Mouse (Mus musculus) heart, embryonic 12.5 days (tissue): ENCODE measurements around the gene Sh3pxd2a. TPM values are rescaled to one million over a fixed set of nuclear protein-coding genes. Genes with fewer than 3 reads are reported as not detected.

Source experiments
- ATAC-seq: fragments of 200-750 bp; cut with Nextera tagmentation; 2 replicates; pipeline ENCODE4 v1.8.0; 2017; ENCODE audit warnings: moderate TSS enrichment, moderate library complexity; ENCODE audit not compliant: insufficient number of reproducible peaks, low FRiP score
- H3K27ac ChIP-seq: fragments of 300-500 bp; sonication (generic); 2 replicates; pipeline ENCODE4 v1.5.1; 2016; ENCODE audit warnings: mild to moderate bottlenecking, moderate library complexity; ENCODE audit not compliant: poor library complexity, severe bottlenecking
- H3K27me3 ChIP-seq: fragments of 300-500 bp; sonication (generic); replicated peaks from 2 replicates; pipeline ENCODE4 v1.6.1; 2016; ENCODE audit warnings: mild to moderate bottlenecking, moderate library complexity
- H3K36me3 ChIP-seq: fragments of 300-500 bp; sonication (generic); 2 replicates; pipeline ENCODE4 v1.6.1; 2016; ENCODE audit warnings: mild to moderate bottlenecking, moderate library complexity
- H3K4me1 ChIP-seq: fragments of 300-500 bp; sonication (generic); replicated peaks from 2 replicates; pipeline ENCODE4 v1.6.1; 2016; ENCODE audit warnings: mild to moderate bottlenecking
- H3K4me2 ChIP-seq: fragments of 300-500 bp; sonication (generic); 2 replicates; pipeline ENCODE4 v1.6.1; 2016; ENCODE audit warnings: mild to moderate bottlenecking, moderate library complexity
- H3K4me3 ChIP-seq: fragments of 300-500 bp; sonication (generic); 2 replicates; pipeline ENCODE4 v1.5.1; 2016; ENCODE audit warnings: mild to moderate bottlenecking
- H3K9ac ChIP-seq: fragments of 300-500 bp; sonication (generic); 2 replicates; pipeline ENCODE4 v1.6.1; 2016; ENCODE audit warnings: mild to moderate bottlenecking, moderate library complexity
- H3K9me3 ChIP-seq: fragments of 300-500 bp; sonication (generic); replicated peaks from 2 replicates; pipeline ENCODE4 v1.6.1; 2016; ENCODE audit warnings: mild to moderate bottlenecking, moderate library complexity
- WGBS: fragments of 180-500 bp; shearing (Covaris S2); methylation state at CpG from one replicate; pipeline ENCODE4 v1.1.7; 2016; 5-methylcytosine and 5-hydroxymethylcytosine counted together
- polyA plus RNA-seq: library from polyadenylated mRNA; unstranded; fragments of >200 nt; fragmentation: Nextera tagmentation; extraction: Ambion mirVana; gene quantifications from 2 replicates; pipeline ENCODE4 v1.2.1, GENCODE M21; 2016

The Sh3pxd2a gene
- polyA plus RNA-seq, 1 experiment from 2014 or later, result 6.2 TPM

DNA sequence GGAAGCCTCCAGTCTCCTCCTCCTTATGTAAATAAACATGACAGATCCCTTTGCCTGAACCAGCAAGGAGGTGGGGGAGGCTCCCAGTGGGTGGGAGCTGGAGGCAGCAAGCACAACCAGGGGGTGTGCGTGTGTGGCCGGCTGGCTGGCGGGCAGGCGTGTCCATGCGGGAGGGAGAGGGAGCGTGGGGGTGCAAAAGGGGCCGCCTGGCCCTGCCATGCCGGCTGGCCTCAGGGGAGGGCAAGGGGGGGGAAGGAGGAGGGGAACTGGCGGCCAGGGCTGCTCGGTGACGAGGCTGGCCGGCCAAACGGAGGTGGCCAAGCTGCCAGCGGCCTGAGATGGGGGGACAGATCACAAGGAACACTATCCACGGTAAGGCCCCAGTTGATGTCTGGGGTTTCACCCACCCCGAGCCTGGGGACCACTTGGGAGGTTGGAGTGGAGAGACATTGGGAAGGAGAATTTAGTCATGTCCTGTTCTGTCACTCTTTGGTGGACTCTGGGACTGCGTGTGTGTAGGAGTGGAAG lies 235.4 kb downstream of the Sh3pxd2a start:
- peak; percentile 69 for ATAC-seq
- Histone ChIP-seq H3K4me2 (peak overlapping the region; percentile 85), H3K4me1 (peaks cover 16% of the 10 kb centered on the region), H3K27ac (no peak overlapping the region), H3K36me3 (no peaks in the 10 kb centered on the region), H3K4me3 (peak overlapping the region; percentile 41), H3K9me3 (no peaks in the 10 kb centered on the region), H3K27me3 (no peaks in the 10 kb centered on the region), H3K9ac (peak overlapping the region; percentile 68)
- 2% methylated on average over 17 of the region's 17 CpGs for WGBS

DNA sequence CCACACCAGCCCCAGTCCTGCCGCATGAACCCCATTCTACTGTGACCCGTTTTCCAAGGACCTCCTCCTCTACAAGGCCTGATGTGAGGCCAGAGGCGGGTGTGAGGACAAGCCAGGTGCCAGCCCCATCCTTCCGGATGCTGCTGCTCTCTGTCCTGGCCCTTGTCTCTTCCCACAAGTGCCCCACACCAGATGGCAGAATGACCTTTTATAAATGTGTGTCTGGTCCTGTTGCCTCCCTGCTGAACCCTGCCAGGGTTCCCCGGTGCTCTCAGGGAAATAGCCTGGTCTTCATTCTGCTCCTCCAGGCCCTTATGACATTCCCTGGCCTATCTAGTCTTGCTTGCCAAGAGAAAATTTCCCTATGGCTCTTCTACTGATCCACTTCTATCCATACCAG lies 238.4 kb downstream of the Sh3pxd2a start:
- WGBS, result 78% methylated on average over 5 of the region's 5 CpGs
- Histone ChIP-seq H3K4me2 (no peak overlapping the region), H3K36me3 (no peaks in the 10 kb centered on the region), H3K27ac (no peak overlapping the region), H3K4me1 (peaks cover 27% of the 10 kb centered on the region), H3K4me3 (no peak overlapping the region), H3K9ac (no peak overlapping the region), H3K27me3 (no peaks in the 10 kb centered on the region), H3K9me3 (no peaks in the 10 kb centered on the region)
- no peak for ATAC-seq

DNA sequence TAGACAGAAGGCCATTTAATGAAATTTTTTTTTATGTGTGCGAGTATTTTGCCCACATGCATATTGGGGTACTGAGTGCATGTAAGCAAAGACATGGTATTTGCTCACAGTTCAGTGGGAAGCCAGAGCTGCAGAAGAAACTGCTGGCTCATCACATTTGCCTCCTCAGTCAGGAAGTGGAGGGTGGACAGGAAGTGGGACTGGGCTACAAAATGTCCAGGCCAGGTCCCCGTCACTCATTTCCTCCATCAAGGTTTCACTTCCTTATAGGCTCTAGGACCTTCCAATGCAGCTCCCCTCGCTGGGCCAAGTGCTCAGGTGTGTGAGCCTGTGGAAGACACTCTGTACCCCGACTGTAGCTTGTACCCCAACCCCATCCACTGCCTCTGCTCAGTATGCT lies 239.5 kb downstream of the Sh3pxd2a start:
- Histone ChIP-seq H3K27ac (no peak overlapping the region), H3K4me1 (peaks cover 27% of the 10 kb centered on the region), H3K9me3 (no peaks in the 10 kb centered on the region), H3K9ac (no peak overlapping the region), H3K36me3 (no peaks in the 10 kb centered on the region), H3K27me3 (no peaks in the 10 kb centered on the region), H3K4me2 (no peak overlapping the region), H3K4me3 (no peak overlapping the region)
- WGBS, result 75% methylated on average over 4 of the region's 4 CpGs
- ATAC-seq, result no peak

DNA sequence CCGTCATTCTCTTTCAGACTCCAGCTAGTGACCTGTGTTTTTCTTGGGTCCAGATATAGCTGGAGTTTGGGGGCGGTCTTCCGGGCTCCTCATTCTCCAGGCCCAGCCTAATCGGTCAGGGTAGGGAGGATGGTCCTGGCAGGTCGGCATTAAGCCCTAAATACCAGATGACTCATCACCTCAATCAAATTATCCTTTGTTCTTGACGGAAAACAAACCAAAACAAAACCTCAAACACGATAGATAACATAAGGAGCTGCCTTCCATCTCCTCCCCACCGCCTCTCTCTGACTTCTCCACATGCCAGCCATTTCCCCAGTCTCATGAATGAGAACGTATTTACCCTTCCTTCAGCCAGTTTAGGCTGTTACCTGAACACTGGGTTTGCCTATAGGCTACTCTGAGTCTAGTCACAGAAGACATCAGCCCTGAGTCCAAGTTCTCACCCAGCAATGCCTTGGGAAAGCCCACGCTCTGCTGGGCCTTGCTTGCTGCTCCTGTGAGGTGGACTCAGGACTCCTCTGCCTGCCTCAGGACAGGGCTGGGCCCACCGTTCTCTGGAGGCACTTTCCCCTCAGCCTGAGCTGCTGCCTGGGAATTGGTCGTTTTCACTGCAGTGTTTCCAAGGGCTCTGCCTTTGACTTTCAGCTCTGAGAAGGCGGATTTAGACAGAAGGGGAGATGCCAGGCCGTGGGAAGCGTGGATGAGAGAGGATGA lies 241.2 kb downstream of the Sh3pxd2a start:
- Histone ChIP-seq H3K27me3 (no peaks in the 10 kb centered on the region), H3K9ac (no peak overlapping the region), H3K9me3 (no peaks in the 10 kb centered on the region), H3K4me2 (no peak overlapping the region), H3K36me3 (no peaks in the 10 kb centered on the region), H3K4me3 (no peak overlapping the region), H3K4me1 (peaks cover 20% of the 10 kb centered on the region; the same call in 1 of the 2 replicates), H3K27ac (no peak overlapping the region)
- WGBS, result 42% methylated on average over 15 of the region's 15 CpGs
- ATAC-seq, result no peak

DNA sequence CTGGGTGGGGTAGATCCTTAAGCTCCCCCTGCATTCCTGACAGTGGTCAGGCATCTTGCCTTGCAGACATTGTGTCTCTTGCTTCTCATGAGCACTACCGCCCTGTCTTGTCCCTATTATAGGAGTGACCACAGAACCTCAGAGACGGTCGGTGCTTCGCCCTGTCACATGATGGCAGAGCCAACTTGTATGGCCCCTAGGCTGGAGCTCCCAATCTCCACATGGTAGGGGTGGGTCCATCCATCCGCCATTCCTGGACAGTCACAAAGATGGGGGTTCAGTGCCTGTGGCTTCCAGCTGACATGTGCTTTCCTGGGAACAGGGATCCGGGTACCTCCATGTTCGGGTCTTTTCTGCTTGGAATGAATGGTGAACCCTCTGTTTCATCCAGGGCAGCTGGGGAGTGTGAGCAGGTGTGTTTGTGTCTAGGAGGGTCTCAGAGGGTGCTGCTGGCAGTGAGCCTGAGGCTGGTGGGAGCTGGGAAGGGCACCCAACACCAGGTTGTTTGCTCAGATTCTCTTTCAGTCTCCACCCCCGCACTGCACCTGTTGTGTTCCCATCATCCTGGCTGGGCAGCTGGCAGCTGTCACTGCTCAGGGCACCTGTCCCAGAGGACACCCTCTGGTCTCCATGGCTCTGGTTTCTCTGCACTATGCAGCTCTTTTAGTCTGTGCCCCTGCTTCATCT lies 241.9 kb downstream of the Sh3pxd2a start:
- 89% methylated on average over 8 of the region's 8 CpGs for WGBS
- Histone ChIP-seq H3K4me1 (peaks cover 20% of the 10 kb centered on the region; the same call in 1 of the 2 replicates), H3K9ac (no peak overlapping the region), H3K9me3 (no peaks in the 10 kb centered on the region), H3K4me2 (no peak overlapping the region), H3K27ac (no peak overlapping the region), H3K36me3 (no peaks in the 10 kb centered on the region), H3K27me3 (no peaks in the 10 kb centered on the region), H3K4me3 (no peak overlapping the region)
- no peak for ATAC-seq

DNA sequence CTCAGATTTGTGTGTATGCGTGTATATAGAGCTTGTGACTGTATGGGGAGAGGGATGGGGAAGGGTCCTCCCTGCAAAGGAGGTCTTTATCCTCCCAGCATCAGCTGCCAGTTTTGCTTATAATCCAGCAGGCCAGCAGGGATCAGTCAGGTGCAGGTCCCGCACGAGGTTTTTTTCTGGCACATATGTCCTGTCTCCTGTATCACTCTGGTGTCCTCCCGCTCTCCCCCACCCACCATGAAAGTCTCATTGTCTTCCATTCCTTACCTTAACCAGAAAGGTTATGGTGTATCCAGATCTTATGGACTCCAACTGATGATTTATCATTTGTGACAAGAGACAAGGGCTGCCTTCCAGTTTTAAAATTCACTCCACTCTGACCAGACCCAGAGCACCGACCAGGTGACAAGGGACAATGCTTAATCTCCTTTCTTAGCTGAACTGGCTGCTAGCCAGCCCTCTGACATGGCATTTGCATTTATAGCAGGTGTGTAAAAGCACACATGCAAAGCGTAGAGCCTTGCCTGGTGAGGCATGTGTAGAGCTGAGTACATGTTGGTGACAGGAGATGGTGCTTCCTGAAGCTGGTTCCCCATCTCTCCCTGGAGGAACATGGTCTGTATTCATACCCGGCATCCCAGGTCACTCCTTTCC lies 242.6 kb downstream of the Sh3pxd2a start:
- no peaks in the 10 kb centered on the region for H3K36me3 ChIP-seq
- no peak overlapping the region for H3K4me2 ChIP-seq
- H3K27ac ChIP-seq, result no peak overlapping the region
- peaks cover 20% of the 10 kb centered on the region; the same call in 1 of the 2 replicates for H3K4me1 ChIP-seq
- ATAC-seq, result no peak
- 71% methylated on average over 7 of the region's 7 CpGs for WGBS
- H3K9me3 ChIP-seq, result no peaks in the 10 kb centered on the region
- H3K4me3 ChIP-seq, result no peak overlapping the region
- H3K9ac ChIP-seq, result no peak overlapping the region
- H3K27me3 ChIP-seq, result no peaks in the 10 kb centered on the region

DNA sequence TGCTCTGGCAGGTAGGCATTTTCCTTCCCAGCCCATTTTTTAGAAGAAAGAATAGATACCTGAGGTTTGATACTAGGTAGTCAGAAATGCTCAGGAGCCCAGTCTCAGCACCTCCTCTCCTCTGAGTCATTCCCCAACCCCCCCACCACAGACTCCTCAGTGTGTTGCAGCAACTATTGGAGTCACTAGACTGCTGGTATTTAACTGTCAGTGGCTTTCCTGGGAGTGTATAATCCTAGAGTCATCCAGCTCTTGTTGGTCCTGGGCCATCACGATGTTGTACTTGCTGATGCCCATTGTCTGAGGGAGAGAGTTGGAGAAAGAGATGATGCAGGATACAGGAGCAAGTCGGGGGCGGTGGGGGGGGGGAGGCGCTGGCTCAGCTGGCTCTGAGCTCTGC lies 243.2 kb downstream of the Sh3pxd2a start:
- H3K4me2 ChIP-seq, result no peak overlapping the region
- no peaks in the 10 kb centered on the region for H3K27me3 ChIP-seq
- no peak overlapping the region for H3K4me3 ChIP-seq
- no peak for ATAC-seq
- no peaks in the 10 kb centered on the region for H3K9me3 ChIP-seq
- no peaks in the 10 kb centered on the region for H3K36me3 ChIP-seq
- peaks cover 20% of the 10 kb centered on the region; the same call in 1 of the 2 replicates for H3K4me1 ChIP-seq
- no peak overlapping the region for H3K9ac ChIP-seq
- WGBS, result 75% methylated on average over 4 of the region's 4 CpGs
- H3K27ac ChIP-seq, result no peak overlapping the region

DNA sequence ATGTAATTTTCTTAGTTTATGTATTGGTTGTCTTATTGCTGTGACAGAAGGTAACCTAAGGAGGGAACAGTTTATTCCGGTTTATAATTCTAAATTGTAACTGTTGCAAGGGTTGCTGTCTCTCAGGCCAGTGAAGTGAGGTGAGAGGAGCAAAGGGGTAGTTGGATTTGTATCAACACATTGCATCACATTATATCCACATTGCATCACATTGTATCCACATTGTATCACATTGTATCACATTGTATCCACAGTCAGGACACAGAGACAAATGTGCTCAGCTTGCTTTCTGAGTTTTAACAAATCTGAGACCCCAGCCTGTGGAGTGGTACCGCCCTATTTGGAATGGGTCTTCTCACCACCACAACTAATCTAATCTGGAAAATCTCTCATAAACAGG lies 244.0 kb downstream of the Sh3pxd2a start:
- H3K4me1 ChIP-seq, result peaks cover 20% of the 10 kb centered on the region; the same call in 1 of the 2 replicates
- H3K9me3 ChIP-seq, result no peaks in the 10 kb centered on the region
- no peak overlapping the region for H3K4me2 ChIP-seq
- 77% methylated on average over 2 of the region's 2 CpGs for WGBS
- H3K27ac ChIP-seq, result no peak overlapping the region
- no peak for ATAC-seq
- no peaks in the 10 kb centered on the region for H3K36me3 ChIP-seq
- H3K9ac ChIP-seq, result no peak overlapping the region
- no peak overlapping the region for H3K4me3 ChIP-seq
- no peaks in the 10 kb centered on the region for H3K27me3 ChIP-seq

DNA sequence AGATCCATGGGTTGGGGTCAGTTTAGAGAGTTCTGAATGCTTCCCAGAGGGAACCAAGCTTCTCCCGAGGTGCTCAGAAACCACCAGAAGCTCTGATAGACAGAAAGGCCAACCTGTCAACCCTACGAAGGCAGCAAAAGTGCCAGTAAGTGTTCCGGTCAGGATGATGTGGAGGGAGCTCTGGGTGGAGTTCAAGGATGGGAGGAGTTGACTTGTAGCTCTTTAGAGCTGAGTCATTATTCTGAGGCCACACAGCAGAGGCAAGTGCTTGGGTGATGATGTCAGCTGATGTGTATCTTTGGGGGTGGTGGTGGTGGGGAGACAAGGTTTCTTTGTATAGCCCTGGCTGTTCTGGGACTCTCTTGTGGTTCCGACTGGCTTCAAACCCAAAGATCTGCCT lies 244.6 kb downstream of the Sh3pxd2a start:
- 64% methylated on average over 4 of the region's 4 CpGs for WGBS
- peaks cover 20% of the 10 kb centered on the region; the same call in 1 of the 2 replicates for H3K4me1 ChIP-seq
- H3K36me3 ChIP-seq, result no peaks in the 10 kb centered on the region
- H3K27ac ChIP-seq, result no peak overlapping the region
- no peak overlapping the region for H3K4me2 ChIP-seq
- H3K9me3 ChIP-seq, result no peaks in the 10 kb centered on the region
- H3K9ac ChIP-seq, result no peak overlapping the region
- no peak for ATAC-seq
- no peak overlapping the region for H3K4me3 ChIP-seq
- H3K27me3 ChIP-seq, result no peaks in the 10 kb centered on the region

DNA sequence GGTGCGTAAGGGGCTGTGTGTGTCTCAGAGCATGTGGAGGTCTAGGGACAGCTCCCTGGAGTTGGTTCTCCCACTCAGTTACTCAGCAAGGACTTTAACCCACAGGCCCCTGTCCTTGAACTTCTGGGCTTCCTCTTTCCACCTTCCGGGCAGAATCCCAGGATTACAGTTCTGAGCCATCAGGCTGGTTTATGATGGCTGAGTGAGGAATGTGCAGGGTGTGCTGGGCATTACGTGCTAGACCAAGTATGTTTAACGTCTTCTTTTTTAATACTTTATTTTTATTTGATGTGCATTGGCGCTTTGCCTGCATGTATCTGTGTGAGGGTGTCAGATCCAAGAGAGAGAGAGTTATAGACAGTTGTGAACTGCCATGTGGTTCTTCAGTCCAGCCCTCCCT lies 247.4 kb downstream of the Sh3pxd2a start:
- WGBS, result 85% methylated on average over 5 of the region's 5 CpGs
- Histone ChIP-seq H3K4me1 (peaks cover 10% of the 10 kb centered on the region; the same call in 1 of the 2 replicates), H3K4me3 (no peak overlapping the region), H3K4me2 (no peak overlapping the region), H3K27me3 (no peaks in the 10 kb centered on the region), H3K36me3 (no peaks in the 10 kb centered on the region), H3K9ac (no peak overlapping the region), H3K9me3 (no peaks in the 10 kb centered on the region), H3K27ac (no peak overlapping the region)
- ATAC-seq, result no peak

DNA sequence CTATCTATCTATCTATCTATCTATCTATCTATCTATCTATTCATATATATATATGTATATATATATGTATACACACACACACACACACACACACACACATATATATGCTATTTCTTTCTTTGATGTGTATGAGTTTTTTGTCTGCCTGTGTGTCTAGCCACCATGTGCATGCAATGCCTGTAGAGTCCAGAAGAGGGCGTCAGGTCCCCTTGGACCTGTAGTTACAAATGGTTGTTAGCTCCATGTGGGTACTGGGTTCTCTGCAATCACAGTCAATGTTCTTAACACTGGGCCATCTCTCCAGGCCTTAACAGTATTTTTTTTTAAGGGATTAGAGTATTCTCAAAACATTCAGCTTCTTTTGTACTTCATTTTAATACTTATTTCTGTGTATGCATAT lies 250.7 kb downstream of the Sh3pxd2a start:
- no peaks in the 10 kb centered on the region for H3K36me3 ChIP-seq
- WGBS, result 65% methylated on average over 1 of the region's 1 CpGs
- no peak overlapping the region for H3K4me3 ChIP-seq
- no peak overlapping the region for H3K27ac ChIP-seq
- no peak for ATAC-seq
- no peak overlapping the region for H3K9ac ChIP-seq
- H3K4me2 ChIP-seq, result no peak overlapping the region
- no peaks in the 10 kb centered on the region for H3K27me3 ChIP-seq
- no peaks in the 10 kb centered on the region for H3K4me1 ChIP-seq
- H3K9me3 ChIP-seq, result no peaks in the 10 kb centered on the region
